Mouse (Mus musculus) kidney, adult 2 months (tissue): Measurements from ENCODE around the gene Epor.

Source experiments
- CTCF ChIP-seq: fragments of 200-500 bp; conservative IDR thresholded peaks from 2 replicates; pipeline ENCODE4 v1.5.1; 2011; ENCODE audit warnings: low read depth, mild to moderate bottlenecking, control low read depth, low read length, moderate library complexity, mixed read lengths; ENCODE audit not compliant: insufficient read depth, insufficient read length
- POLR2A ChIP-seq: fragments of 200-500 bp; IDR thresholded peaks from one replicate; pipeline ENCODE4 v1.6.1; 2011; ENCODE audit warnings: low read depth, low read length, control low read depth

DNA sequence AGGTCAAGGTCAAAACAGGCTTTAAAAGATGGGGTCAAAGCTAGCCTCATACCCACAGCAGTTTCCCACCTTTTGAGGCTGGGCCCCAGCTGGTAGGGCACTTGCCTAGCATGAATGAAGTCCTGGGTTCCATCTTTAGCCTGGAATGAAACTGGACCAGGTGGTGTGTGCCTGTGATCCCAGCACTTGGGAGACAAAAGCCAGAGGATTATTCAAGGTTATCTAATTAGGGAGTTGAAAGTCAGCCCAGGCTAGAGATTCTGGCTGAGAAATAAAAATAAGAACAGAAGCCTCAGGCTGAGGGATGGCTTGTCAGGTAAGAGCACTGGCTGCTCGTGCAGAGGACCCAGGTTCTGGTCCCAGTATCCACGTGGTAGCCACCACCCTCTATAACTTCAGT lies 31.3 kb downstream of the Epor start:
- TF ChIP-seq CTCF (no peak), POLR2A (no peak)
